Mouse (Mus musculus) lung, postnatal 0 days (tissue): ENCODE results near the gene Poc1a. TPM values are rescaled to one million over a fixed set of nuclear protein-coding genes. Genes with fewer than 3 reads are reported as not detected.

ENCODE experiments used
- ATAC-seq: fragments of 200-750 bp; cut with Nextera tagmentation; 2 replicates; pipeline ENCODE4 v1.8.0; 2017; ENCODE audit warnings: moderate library complexity
- DNase-seq: peaks from one replicate; pipeline ENCODE4 v3.0.0-alpha.2; 2016; ENCODE audit warnings: low spot score
- H3K27ac ChIP-seq: fragments of 300-500 bp; sonication (generic); 2 replicates; pipeline ENCODE4 v1.5.1; 2014; ENCODE audit warnings: antibody characterized with exemption, mild to moderate bottlenecking, low read length, mixed read lengths
- H3K27me3 ChIP-seq: fragments of 300-500 bp; sonication (generic); replicated peaks from 2 replicates; pipeline ENCODE4 v1.6.1; 2014; ENCODE audit warnings: low read length, mixed read lengths; ENCODE audit not compliant: insufficient read depth
- H3K36me3 ChIP-seq: fragments of 300-500 bp; sonication (generic); 2 replicates; pipeline ENCODE4 v1.6.1; 2014; ENCODE audit warnings: low read length, mixed read lengths; ENCODE audit not compliant: insufficient read depth
- H3K4me1 ChIP-seq: fragments of 300-500 bp; sonication (generic); 2 replicates; pipeline ENCODE4 v1.6.1; 2014; ENCODE audit warnings: antibody characterized with exemption, low read depth, low read length, mixed read lengths; ENCODE audit not compliant: insufficient read depth
- H3K4me2 ChIP-seq: fragments of 300-500 bp; sonication (generic); replicated peaks from 2 replicates; pipeline ENCODE4 v1.6.1; 2014; ENCODE audit warnings: low read depth, mild to moderate bottlenecking, low read length, moderate library complexity, mixed read lengths
- H3K4me3 ChIP-seq: fragments of 300-500 bp; sonication (generic); 2 replicates; pipeline ENCODE4 v1.5.1; 2014; ENCODE audit warnings: low read depth, low read length
- H3K9ac ChIP-seq: fragments of 300-500 bp; sonication (generic); replicated peaks from 2 replicates; pipeline ENCODE4 v1.6.1; 2014; ENCODE audit warnings: low read depth, mild to moderate bottlenecking
- H3K9me3 ChIP-seq: fragments of 300-500 bp; sonication (generic); 2 replicates; pipeline ENCODE4 v1.6.1; 2016; ENCODE audit warnings: low read length, mixed read lengths
- CTCF ChIP-seq: IDR thresholded peaks from 2 replicates; pipeline ENCODE4 v1.5.1; 2016; ENCODE audit warnings: antibody characterized with exemption, mild to moderate bottlenecking
- EP300 ChIP-seq: IDR thresholded peaks from 2 replicates; pipeline ENCODE4 v1.6.1; 2016; ENCODE audit warnings: antibody characterized with exemption, mild to moderate bottlenecking, control low read depth
- WGBS: fragments of 180-500 bp; shearing (Covaris S2); extraction: QIAGEN DNeasy Blood & Tissue Kit; methylation state at CpG from one replicate; pipeline ENCODE4 v1.1.7; 2014; 5-methylcytosine and 5-hydroxymethylcytosine counted together
- polyA plus RNA-seq: library from polyadenylated mRNA; unstranded; fragments of >200 nt; fragmentation: Nextera tagmentation; extraction: Ambion mirVana; gene quantifications from 2 replicates; pipeline ENCODE4 v1.2.1, GENCODE M21; 2015

The Poc1a gene
- polyA plus RNA-seq, 1 experiment from 2014 or later, result 9.9 TPM

GRCm38 (mm10) chr9:106370620-106371383 lies 89.9 kb downstream of the Poc1a start:
- Histone ChIP-seq H3K4me1 (peaks cover 22% of the 10 kb centered on the region), H3K4me2 (peak overlapping the region; percentile 86), H3K27me3 (no peaks in the 10 kb centered on the region), H3K36me3 (peaks cover 6% of the 10 kb centered on the region; the same call in 1 of the 2 replicates), H3K27ac (peak overlapping the region; percentile 85; the same call in 1 of the 2 replicates), H3K9ac (peak overlapping the region; percentile 82; the same call in 1 of the 2 replicates), H3K9me3 (no peaks in the 10 kb centered on the region), H3K4me3 (peak overlapping the region; percentile 83)
- TF ChIP-seq CTCF (no peak), EP300 (no peak)
- 64% methylated on average over 30 of the region's 30 CpGs for WGBS
- DNase-seq (no peak), ATAC-seq (no peak)

- Histone ChIP-seq H3K27ac (peak overlapping the region; percentile 85), H3K4me1 (peaks cover 22% of the 10 kb centered on the region), H3K9me3 (no peaks in the 10 kb centered on the region), H3K4me2 (peak overlapping the region; percentile 86), H3K4me3 (peak overlapping the region; percentile 83), H3K9ac (0 out of 2 replicates have a peak overlapping the region, but pooled peaks have one; percentile 23), H3K36me3 (peaks cover 6% of the 10 kb centered on the region; the same call in 1 of the 2 replicates), H3K27me3 (no peaks in the 10 kb centered on the region)
- WGBS, result 36% methylated on average over 6 of the region's 6 CpGs
- no peak for DNase-seq
- no peak for TF ChIP-seq CTCF
- TF ChIP-seq EP300, result no peak
- no peak for ATAC-seq
Measured at GRCm38 (mm10) chr9:106371384-106371671, 90.5 kb downstream of the Poc1a start.

- peak; percentile 93 for DNase-seq
- peak overlapping the region; percentile 83 for H3K4me3 ChIP-seq
- 4% methylated on average over 6 of the region's 6 CpGs for WGBS
- H3K9me3 ChIP-seq, result no peaks in the 10 kb centered on the region
- H3K9ac ChIP-seq, result peak overlapping the region; percentile 23; the same call in 1 of the 2 replicates
- H3K27me3 ChIP-seq, result no peaks in the 10 kb centered on the region
- peaks cover 6% of the 10 kb centered on the region; the same call in 1 of the 2 replicates for H3K36me3 ChIP-seq
- ATAC-seq, result peak; percentile 19
- TF ChIP-seq CTCF (peak; percentile 48), EP300 (peak; percentile 95)
- peak overlapping the region; percentile 86 for H3K4me2 ChIP-seq
- peaks cover 22% of the 10 kb centered on the region for H3K4me1 ChIP-seq
- peak overlapping the region; percentile 85 for H3K27ac ChIP-seq
Measured at GRCm38 (mm10) chr9:106371776-106372175, 90.9 kb downstream of the Poc1a start.

GRCm38 (mm10) chr9:106372431-106373412 lies 91.9 kb downstream of the Poc1a start:
- Histone ChIP-seq H3K27ac (peak overlapping the region; percentile 85), H3K9ac (no peak overlapping the region), H3K36me3 (peaks cover 6% of the 10 kb centered on the region; the same call in 1 of the 2 replicates), H3K27me3 (no peaks in the 10 kb centered on the region), H3K4me3 (peak overlapping the region; percentile 83; the same call in 1 of the 2 replicates), H3K4me2 (peak overlapping the region; percentile 86), H3K4me1 (peaks cover 22% of the 10 kb centered on the region), H3K9me3 (no peaks in the 10 kb centered on the region)
- no peak for DNase-seq
- TF ChIP-seq CTCF, result no peak
- no peak for TF ChIP-seq EP300
- 77% methylated on average over 11 of the region's 11 CpGs for WGBS
- ATAC-seq, result no peak

DNA sequence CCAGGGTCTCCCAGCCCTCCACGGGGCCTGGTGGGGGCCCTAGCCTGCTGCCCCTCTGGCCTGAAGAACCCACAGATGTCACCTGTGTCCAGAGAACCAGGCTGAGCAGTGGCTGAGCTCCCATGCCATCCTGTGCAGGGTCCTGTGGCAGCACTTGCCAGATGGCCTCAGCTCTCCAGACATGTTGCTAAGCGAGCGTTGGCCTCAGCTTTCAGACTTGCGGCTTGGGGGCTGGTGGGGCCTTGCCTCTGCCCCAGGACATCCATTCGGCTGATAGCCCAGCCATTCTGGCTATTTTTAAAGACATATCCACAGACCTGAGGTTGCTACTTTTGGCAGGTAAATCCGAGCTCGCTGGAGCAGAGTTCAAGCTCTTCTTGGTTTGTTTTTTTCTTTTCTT lies 93.1 kb downstream of the Poc1a start:
- no peak overlapping the region for H3K4me3 ChIP-seq
- TF ChIP-seq EP300 (no peak), CTCF (no peak)
- no peak overlapping the region for H3K4me2 ChIP-seq
- H3K27me3 ChIP-seq, result no peaks in the 10 kb centered on the region
- H3K9me3 ChIP-seq, result no peaks in the 10 kb centered on the region
- WGBS, result 86% methylated on average over 7 of the region's 7 CpGs
- ATAC-seq, result no peak
- no peak for DNase-seq
- peaks cover 6% of the 10 kb centered on the region; the same call in 1 of the 2 replicates for H3K36me3 ChIP-seq
- H3K9ac ChIP-seq, result no peak overlapping the region
- peaks cover 22% of the 10 kb centered on the region for H3K4me1 ChIP-seq
- H3K27ac ChIP-seq, result no peak overlapping the region

DNA sequence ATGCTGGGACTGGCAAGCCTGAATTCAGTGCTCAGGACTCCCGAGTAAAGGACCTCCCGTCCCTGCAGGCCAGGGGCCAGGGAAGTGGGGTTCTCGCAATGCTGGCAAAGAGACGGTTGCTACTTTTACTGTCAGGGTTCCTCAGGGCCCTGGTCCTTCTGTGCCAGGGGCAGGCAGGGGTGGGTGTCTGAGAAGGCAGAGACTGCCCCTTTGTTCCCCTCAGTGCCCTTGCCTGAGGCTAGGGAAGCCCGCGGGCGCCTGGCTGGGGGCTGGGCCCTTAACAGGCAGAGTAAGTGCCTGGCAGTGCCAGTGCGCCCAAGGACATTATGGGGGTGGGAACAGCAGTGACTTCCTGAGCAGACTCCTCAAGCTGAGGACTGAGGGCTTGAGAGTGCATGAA lies 96.4 kb downstream of the Poc1a start:
- WGBS, result 58% methylated on average over 8 of the region's 8 CpGs
- DNase-seq, result no peak
- H3K9me3 ChIP-seq, result no peaks in the 10 kb centered on the region
- TF ChIP-seq CTCF (no peak), EP300 (no peak)
- H3K9ac ChIP-seq, result no peak overlapping the region
- H3K36me3 ChIP-seq, result peaks cover 6% of the 10 kb centered on the region; the same call in 1 of the 2 replicates
- no peaks in the 10 kb centered on the region for H3K27me3 ChIP-seq
- peak; percentile 53 for ATAC-seq
- no peak overlapping the region for H3K4me2 ChIP-seq
- H3K27ac ChIP-seq, result peak overlapping the region; percentile 64; the same call in 1 of the 2 replicates
- peaks cover 6% of the 10 kb centered on the region for H3K4me1 ChIP-seq
- no peak overlapping the region for H3K4me3 ChIP-seq
